Mouse (Mus musculus): ENCODE measurements around the gene Vopp1.

DNA sequence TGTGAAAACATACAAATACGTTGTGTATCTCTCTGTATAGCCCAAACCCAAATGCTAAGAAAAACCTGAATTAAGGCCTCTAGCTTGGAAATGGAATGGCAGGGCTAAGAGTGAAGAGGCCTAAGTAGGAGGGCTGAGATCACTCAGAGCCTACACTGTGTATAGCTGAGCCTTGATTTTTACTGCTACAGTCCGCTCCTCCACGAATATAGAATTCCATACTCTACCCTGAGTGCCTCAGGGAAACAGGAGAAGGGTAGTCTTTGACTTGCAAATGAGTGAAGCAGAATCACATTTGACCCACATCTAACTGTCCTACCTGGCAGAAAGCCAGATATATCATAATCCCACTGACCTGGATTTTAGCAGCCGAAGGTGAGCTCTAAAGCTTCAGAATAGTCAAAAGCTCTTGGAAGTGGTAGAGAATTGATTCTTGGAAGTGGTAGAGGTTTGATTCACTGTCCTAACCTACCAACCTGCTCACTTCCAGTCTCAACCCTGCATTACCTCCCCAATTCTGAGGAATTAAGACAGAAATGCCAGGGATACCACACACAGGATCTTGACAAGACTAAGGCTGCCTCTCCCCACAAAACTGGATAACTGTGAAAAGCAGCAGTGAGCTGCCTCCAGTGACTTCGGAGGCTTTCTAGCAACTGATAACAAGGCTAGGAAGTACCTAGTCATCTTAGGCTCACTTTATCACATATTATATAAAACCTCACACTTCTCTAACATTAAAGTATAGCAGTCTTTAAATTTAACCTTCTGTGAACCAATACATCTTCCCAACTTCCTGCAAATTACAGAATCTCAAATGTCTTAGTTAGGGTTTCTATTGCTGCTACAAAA, 19.5 kb downstream of the Vopp1 start:
- no peak for TF ChIP-seq GATA1 (IDR thresholded peaks at IDR 0.05; ENCODE audit: borderline replicate concordance, low read length)
- no peak for TF ChIP-seq FLI1 (IDR thresholded peaks at IDR 0.05; ENCODE audit: low read length)
